Mouse (Mus musculus) heart, adult 2 months (tissue): ENCODE data around the gene Olfm2.

Source experiments
- CTCF ChIP-seq: fragments of 200-600 bp; IDR thresholded peaks from 2 replicates; pipeline ENCODE4 v1.8.1; 2022; ENCODE audit warnings: antibody characterized with exemption, mild to moderate bottlenecking, moderate library complexity
- POLR2A ChIP-seq: fragments of 200-500 bp; IDR thresholded peaks from 2 replicates; pipeline ENCODE4 v1.6.1; 2011; ENCODE audit warnings: mild to moderate bottlenecking, low read depth, low read length, control low read depth; ENCODE audit not compliant: insufficient read depth

DNA sequence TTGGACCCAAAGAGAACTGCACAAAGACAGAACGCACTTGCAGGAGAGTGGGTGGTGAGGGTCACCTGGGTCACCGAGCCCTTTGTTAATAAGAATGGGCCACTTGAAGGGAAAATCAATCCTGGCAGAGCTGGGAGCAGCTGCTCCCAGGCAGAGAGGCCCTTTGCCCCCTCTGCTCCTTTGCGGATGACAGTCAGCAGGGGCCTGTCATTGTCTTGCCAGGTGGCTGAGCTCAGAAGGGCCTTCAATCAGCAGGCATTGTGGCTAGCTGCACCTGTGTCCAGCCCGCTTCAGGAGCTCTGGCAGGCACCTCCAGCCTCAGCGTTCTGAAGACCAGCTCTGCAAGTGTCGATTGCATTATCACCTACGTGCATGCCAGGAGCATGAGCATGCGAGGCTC is 48.7 kb downstream of the Olfm2 start:
- TF ChIP-seq CTCF, result no peak
- TF ChIP-seq POLR2A, result no peak
